Mouse (Mus musculus): ENCODE measurements around the gene Stkld1. TPM values are rescaled to one million over a fixed set of nuclear protein-coding genes. Genes with fewer than 3 reads are reported as not detected.

Gene Stkld1
- polyA plus RNA-seq, 1 experiment from 2014 or later, result 0.08 TPM

DNA sequence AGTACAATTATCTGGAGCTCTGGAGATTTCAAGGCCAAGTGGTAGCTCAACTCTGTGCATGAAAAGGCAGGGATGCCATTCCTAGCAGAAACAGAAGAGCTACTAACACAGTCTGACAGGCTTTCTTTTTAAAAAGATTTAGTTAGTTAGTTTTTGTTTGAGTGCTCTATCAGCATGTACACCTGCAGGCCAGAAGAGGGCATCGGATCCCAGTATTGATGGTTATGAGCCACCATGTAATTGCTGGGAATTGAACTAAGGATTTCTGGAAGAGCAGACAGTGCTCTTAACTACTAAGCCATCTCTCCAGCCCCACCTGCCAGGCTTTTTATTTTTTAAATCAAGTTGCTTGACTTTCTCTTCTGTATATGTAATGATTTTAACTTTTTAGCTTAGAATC lies 63.7 kb downstream of the Stkld1 start:
- no peaks in the 10 kb centered on the region for H3K27me3 ChIP-seq (ENCODE audit: control insufficient read depth, insufficient read depth, low read length)
- H3K36me3 ChIP-seq (ENCODE audit: control insufficient read depth, insufficient read depth, low read length), result no peaks in the 10 kb centered on the region
- 86% methylated on average over 1 of the region's 1 CpGs for WGBS
- no peaks in the 10 kb centered on the region for H3K4me1 ChIP-seq (ENCODE audit: control insufficient read depth, insufficient read depth, low read length)
- ATAC-seq (ENCODE audit: insufficient number of reproducible peaks, low FRiP score, low TSS enrichment, low read depth) (no peak), DNase-seq (ENCODE audit: low spot score) (no peak)
- no peak overlapping the region for H3K9ac ChIP-seq (ENCODE audit: low read length)
- H3K9me3 ChIP-seq (ENCODE audit: control insufficient read depth, low read length), result no peaks in the 10 kb centered on the region
- no peak overlapping the region for H3K4me2 ChIP-seq (ENCODE audit: low read depth, severe bottlenecking)
- H3K4me3 ChIP-seq (ENCODE audit: low read depth, low read length), result no peak overlapping the region
- H3K27ac ChIP-seq (replicated peaks; ENCODE audit: low read depth, low read length), result no peak overlapping the region

GRCm38 (mm10) chr2:26997993-26998392 lies 64.1 kb downstream of the Stkld1 start:
- Histone ChIP-seq H3K4me1 (ENCODE audit: control insufficient read depth, insufficient read depth, low read length) (no peaks in the 10 kb centered on the region), H3K27ac (replicated peaks; ENCODE audit: low read depth, low read length) (no peak overlapping the region), H3K4me2 (ENCODE audit: low read depth, severe bottlenecking) (no peak overlapping the region), H3K27me3 (ENCODE audit: control insufficient read depth, insufficient read depth, low read length) (no peaks in the 10 kb centered on the region), H3K36me3 (ENCODE audit: control insufficient read depth, insufficient read depth, low read length) (no peaks in the 10 kb centered on the region), H3K4me3 (ENCODE audit: low read depth, low read length) (no peak overlapping the region), H3K9me3 (ENCODE audit: control insufficient read depth, low read length) (no peaks in the 10 kb centered on the region), H3K9ac (ENCODE audit: low read length) (no peak overlapping the region)
- WGBS, result 93% methylated on average over 6 of the region's 7 CpGs
- no peak for ATAC-seq (ENCODE audit: insufficient number of reproducible peaks, low FRiP score, low TSS enrichment, low read depth)
- no peak for DNase-seq (ENCODE audit: low spot score)

Other genes with a start within 250 kb of the Stkld1 start
- gene Abo, start 69.1 kb upstream of the Stkld1 start, polyA plus RNA-seq (2014; fragmentation: Nextera tagmentation; extraction: Ambion mirVana), result not detected in 2 replicates
- gene Surf6, start 31.2 kb upstream of the Stkld1 start, polyA plus RNA-seq (2014; fragmentation: Nextera tagmentation; extraction: Ambion mirVana), result 15.2 and 16.9 TPM in 2 replicates
- gene Med22, start 23.4 kb upstream of the Stkld1 start, polyA plus RNA-seq (2014; fragmentation: Nextera tagmentation; extraction: Ambion mirVana), result 46.7 and 50.7 TPM in 2 replicates
- gene Rpl7a, start 23.3 kb upstream of the Stkld1 start, polyA plus RNA-seq (2014; fragmentation: Nextera tagmentation; extraction: Ambion mirVana), result 757 and 772 TPM in 2 replicates
- 42.2 and 45.1 TPM in 2 replicates for gene Surf2, start 17.7 kb upstream of the Stkld1 start, polyA plus RNA-seq (2014; fragmentation: Nextera tagmentation; extraction: Ambion mirVana)
- 45.0 and 47.8 TPM in 2 replicates for gene Surf1, start 17.5 kb upstream of the Stkld1 start, polyA plus RNA-seq (2014; fragmentation: Nextera tagmentation; extraction: Ambion mirVana)
- 194 and 195 TPM in 2 replicates for gene Surf4, start 119 bp upstream of the Stkld1 start, polyA plus RNA-seq (2014; fragmentation: Nextera tagmentation; extraction: Ambion mirVana)
- 63.0 and 66.3 TPM in 2 replicates for gene Rexo4, start 30.3 kb downstream of the Stkld1 start, polyA plus RNA-seq (2014; fragmentation: Nextera tagmentation; extraction: Ambion mirVana)
- gene Adamts13, start 39.4 kb downstream of the Stkld1 start, polyA plus RNA-seq (2014; fragmentation: Nextera tagmentation; extraction: Ambion mirVana), result 0.05 and 0.06 TPM in 2 replicates
- gene Cacfd1, start 75.9 kb downstream of the Stkld1 start, polyA plus RNA-seq (2014; fragmentation: Nextera tagmentation; extraction: Ambion mirVana), result 86.7 and 92.9 TPM in 2 replicates
- 0.72 and 1.3 TPM in 2 replicates for gene Slc2a6, start 94.0 kb downstream of the Stkld1 start, polyA plus RNA-seq (2014; fragmentation: Nextera tagmentation; extraction: Ambion mirVana)
- gene Mymk, start 138.1 kb downstream of the Stkld1 start, polyA plus RNA-seq (2014; fragmentation: Nextera tagmentation; extraction: Ambion mirVana), result 5.7 and 6.2 TPM in 2 replicates
- gene Adamtsl2, start 145.3 kb downstream of the Stkld1 start, polyA plus RNA-seq (2014; fragmentation: Nextera tagmentation; extraction: Ambion mirVana), result 9.4 and 10.2 TPM in 2 replicates
- gene Fam163b, start 208.4 kb downstream of the Stkld1 start, polyA plus RNA-seq (2014; fragmentation: Nextera tagmentation; extraction: Ambion mirVana), result 0.71 and 1.3 TPM in 2 replicates
- 0.05 TPM in 1 of 2 replicates, not detected in the other for gene Dbh, start 231.2 kb downstream of the Stkld1 start, polyA plus RNA-seq (2014; fragmentation: Nextera tagmentation; extraction: Ambion mirVana)